Mouse (Mus musculus) heart, adult 9 months (tissue): ENCODE data around the gene Fam168a.
"Not testable (repeated sequence)": the region's sequence is repeated elsewhere in the genome, so short reads cannot be mapped to it uniquely, and the experiment has no call there.

ENCODE experiments used
- DNase-seq, 2 experiments: peaks; one replicate each; pipeline ENCODE4 v3.0.0; 2022; ENCODE audit warnings: low spot score in 2 of 2

Gene Fam168a

GRCm38 (mm10) chr7:100841608-100842007 lies 135.2 kb downstream of the Fam168a start:
- DNase-seq = no peak

GRCm38 (mm10) chr7:100842175-100842574 lies 135.7 kb downstream of the Fam168a start:
- DNase-seq = no peak

- DNase-seq = no peak
Observed at GRCm38 (mm10) chr7:100843866-100844265, 137.4 kb downstream of the Fam168a start.

- DNase-seq = no peak
Observed at GRCm38 (mm10) chr7:100844385-100845025, 138.1 kb downstream of the Fam168a start.

- no peak for DNase-seq
Observed at GRCm38 (mm10) chr7:100845026-100845400, 138.6 kb downstream of the Fam168a start.

GRCm38 (mm10) chr7:100845412-100845811 lies 139.0 kb downstream of the Fam168a start:
- DNase-seq = peak; percentile 61 to 77

- DNase-seq = not testable (repeated sequence)
Observed at GRCm38 (mm10) chr7:100846033-100846432, 139.6 kb downstream of the Fam168a start.

GRCm38 (mm10) chr7:100847131-100847530 lies 140.7 kb downstream of the Fam168a start:
- DNase-seq = no peak

GRCm38 (mm10) chr7:100848744-100849143 lies 142.3 kb downstream of the Fam168a start:
- DNase-seq = peak in 1 of 2 experiments; percentile 58

- DNase-seq = no peak
Observed at GRCm38 (mm10) chr7:100849508-100849907, 143.1 kb downstream of the Fam168a start.

GRCm38 (mm10) chr7:100851481-100852356 lies 145.3 kb downstream of the Fam168a start:
- DNase-seq = no peak

GRCm38 (mm10) chr7:100853396-100853795 lies 147.0 kb downstream of the Fam168a start:
- DNase-seq = no peak

GRCm38 (mm10) chr7:100854137-100854814 lies 147.8 kb downstream of the Fam168a start:
- no peak for DNase-seq

GRCm38 (mm10) chr7:100854861-100855260 lies 148.4 kb downstream of the Fam168a start:
- no peak for DNase-seq

GRCm38 (mm10) chr7:100855300-100855699 lies 148.9 kb downstream of the Fam168a start:
- no peak for DNase-seq

GRCm38 (mm10) chr7:100855795-100856573 lies 149.5 kb downstream of the Fam168a start:
- DNase-seq = peak in 1 of 2 experiments; percentile 66

- DNase-seq = no peak
Observed at GRCm38 (mm10) chr7:100860450-100860849, 154.0 kb downstream of the Fam168a start.

- no peak for DNase-seq
Observed at GRCm38 (mm10) chr7:100861209-100861608, 154.8 kb downstream of the Fam168a start.

GRCm38 (mm10) chr7:100862353-100862752 lies 155.9 kb downstream of the Fam168a start:
- no peak for DNase-seq

GRCm38 (mm10) chr7:100862828-100863638 lies 156.6 kb downstream of the Fam168a start, which contains the start of gene Relt:
TSS of gene Relt (minus strand) at chr7:100863446.
- DNase-seq = peak; percentile 89 to 91

- DNase-seq = peak in 1 of 2 experiments; percentile 55
Observed at GRCm38 (mm10) chr7:100866675-100867074, 160.2 kb downstream of the Fam168a start.
